Mouse (Mus musculus) thymus, postnatal 36 days (tissue): ENCODE data around the gene Helz2.

Source experiments
- DNase-seq, 2 experiments: peaks; one replicate each; pipeline ENCODE4 v3.0.0; 2022; ENCODE audit warnings: mixed read lengths in 2 of 2

Gene Helz2

GRCm38 (mm10) chr2:181241602-181242313 lies at the start of gene Helz2:
Gene Helz2, minus strand, starts transcription at chr2:181242027.
- DNase-seq = peak; percentile 67

GRCm38 (mm10) chr2:181290937-181291336 lies 49.1 kb upstream of the Helz2 start:
- no peak for DNase-seq

GRCm38 (mm10) chr2:181288691-181289090 lies 46.9 kb upstream of the Helz2 start:
- no peak for DNase-seq

- DNase-seq = peak; percentile 90 to 95
Measured at GRCm38 (mm10) chr2:181287958-181288350, 46.1 kb upstream of the Helz2 start, which contains the start of gene Gmeb2. Gene Gmeb2, minus strand, starts transcription at chr2:181288035.

GRCm38 (mm10) chr2:181287338-181287957 lies 45.6 kb upstream of the Helz2 start:
- DNase-seq = peak; percentile 85 to 90

- DNase-seq = no peak
Measured at GRCm38 (mm10) chr2:181286629-181287337, 45.0 kb upstream of the Helz2 start.

- no peak for DNase-seq
Measured at GRCm38 (mm10) chr2:181279968-181280367, 38.1 kb upstream of the Helz2 start.

GRCm38 (mm10) chr2:181277866-181278265 lies 36.0 kb upstream of the Helz2 start:
- DNase-seq = no peak

- DNase-seq = no peak
Measured at GRCm38 (mm10) chr2:181276766-181277165, 34.9 kb upstream of the Helz2 start.

- no peak for DNase-seq
Measured at GRCm38 (mm10) chr2:181274639-181275038, 32.8 kb upstream of the Helz2 start.

- no peak for DNase-seq
Measured at GRCm38 (mm10) chr2:181273829-181274228, 32.0 kb upstream of the Helz2 start.

GRCm38 (mm10) chr2:181272092-181272491 lies 30.3 kb upstream of the Helz2 start:
- DNase-seq = no peak

- DNase-seq = no peak
Measured at GRCm38 (mm10) chr2:181266839-181267238, 25.0 kb upstream of the Helz2 start.

GRCm38 (mm10) chr2:181253248-181253647 lies 11.4 kb upstream of the Helz2 start:
- DNase-seq = no peak

- DNase-seq = no peak
Measured at GRCm38 (mm10) chr2:181251841-181252240, 10.0 kb upstream of the Helz2 start.

GRCm38 (mm10) chr2:181249217-181249616 lies 7.4 kb upstream of the Helz2 start:
- no peak for DNase-seq

GRCm38 (mm10) chr2:181245031-181245430 lies 3.2 kb upstream of the Helz2 start:
- no peak for DNase-seq

GRCm38 (mm10) chr2:181243706-181244394 lies 2.0 kb upstream of the Helz2 start:
- DNase-seq = peak in 1 of 2 experiments; percentile 22

GRCm38 (mm10) chr2:181242314-181242665 lies 463 bp upstream of the Helz2 start:
- no peak for DNase-seq

GRCm38 (mm10) chr2:181240806-181241440 lies 904 bp downstream of the Helz2 start:
- DNase-seq = peak in 1 of 2 experiments; percentile 7

- no peak for DNase-seq
Measured at GRCm38 (mm10) chr2:181239261-181239660, 2.6 kb downstream of the Helz2 start.

GRCm38 (mm10) chr2:181238861-181239260 lies 3.0 kb downstream of the Helz2 start:
- DNase-seq = no peak
